Mouse (Mus musculus) ES-Bruce4 (cell line): ENCODE measurements around the gene Shc2. TPM values are rescaled to one million over a fixed set of nuclear protein-coding genes. Genes with fewer than 3 reads are reported as not detected.

Experiments
- H3K27ac ChIP-seq: 2 replicates; pipeline ENCODE4 v1.5.1; 2012; ENCODE audit warnings: low read length, inconsistent platforms; ENCODE audit not compliant: insufficient read depth
- H3K27me3 ChIP-seq: 2 replicates; pipeline ENCODE4 v1.6.1; 2012; ENCODE audit warnings: mild to moderate bottlenecking, low read length, inconsistent platforms; ENCODE audit not compliant: control insufficient read depth, poor library complexity, insufficient read depth, severe bottlenecking
- H3K36me3 ChIP-seq: 2 replicates; pipeline ENCODE4 v1.6.1; 2012; ENCODE audit warnings: inconsistent platforms, mild to moderate bottlenecking, low read length, moderate library complexity; ENCODE audit not compliant: control insufficient read depth, poor library complexity, insufficient read depth, severe bottlenecking
- H3K4me1 ChIP-seq: one replicate; pipeline ENCODE4 v1.8.1; 2011; ENCODE audit warnings: low read length; ENCODE audit not compliant: control insufficient read depth, insufficient read depth
- H3K4me3 ChIP-seq: 2 replicates; pipeline ENCODE4 v1.5.1; 2011; ENCODE audit warnings: low read depth, mild to moderate bottlenecking, low read length
- H3K9ac ChIP-seq: 2 replicates; pipeline ENCODE4 v1.6.1; 2012; ENCODE audit warnings: low read depth, mild to moderate bottlenecking, inconsistent platforms; ENCODE audit not compliant: poor library complexity, severe bottlenecking
- H3K9me3 ChIP-seq: replicated peaks from 2 replicates; pipeline ENCODE4 v1.6.1; 2012; ENCODE audit warnings: mild to moderate bottlenecking, low read length, inconsistent platforms; ENCODE audit not compliant: control insufficient read depth, poor library complexity, insufficient read depth, severe bottlenecking
- CTCF ChIP-seq: IDR thresholded peaks from one replicate; pipeline ENCODE4 v1.8.1; 2011; ENCODE audit warnings: low read depth, low read length
- EP300 ChIP-seq: IDR thresholded peaks from 2 replicates; pipeline ENCODE4 v1.6.1; 2011; ENCODE audit warnings: low read depth, low read length; ENCODE audit not compliant: insufficient read depth
- POLR2A ChIP-seq: IDR thresholded peaks from one replicate; pipeline ENCODE4 v1.8.1; 2011; ENCODE audit warnings: low read length; ENCODE audit not compliant: insufficient read depth
- polyA plus RNA-seq: library from polyadenylated mRNA; stranded (reverse); fragments of >200 nt; gene quantifications from 2 replicates; pipeline ENCODE4 v1.2.4, GENCODE M21; 2011; ENCODE audit warnings: low read depth; ENCODE audit not compliant: missing spikeins, insufficient read depth, insufficient read length

Shc2 gene
- polyA plus RNA-seq, 1 experiment, result 4.6 TPM

DNA sequence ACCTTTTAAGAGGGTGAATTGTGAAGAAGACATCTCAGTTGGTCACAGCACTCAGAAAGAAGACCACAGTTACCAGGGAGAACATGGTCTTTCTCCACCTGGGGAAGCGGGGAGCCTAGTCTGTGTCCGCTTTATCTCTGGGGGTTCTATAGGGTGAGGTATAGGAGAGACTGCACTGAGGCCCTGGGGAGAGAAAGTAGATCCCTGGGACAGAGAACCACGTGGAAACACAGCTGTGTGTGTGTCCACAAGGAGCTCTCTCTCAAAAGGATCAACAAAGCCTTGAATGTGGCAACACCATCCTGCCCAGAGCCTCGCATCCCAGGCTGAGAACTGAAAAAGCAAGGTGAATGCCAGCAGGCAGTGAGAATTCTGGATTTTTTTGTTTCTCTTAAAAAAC is 60.3 kb downstream of the Shc2 start:
- Histone ChIP-seq H3K27me3 (no peaks in the 10 kb centered on the region), H3K4me1 (no peaks in the 10 kb centered on the region), H3K9ac (no peak overlapping the region), H3K9me3 (no peaks in the 10 kb centered on the region), H3K27ac (no peak overlapping the region), H3K4me3 (no peak overlapping the region), H3K36me3 (no peaks in the 10 kb centered on the region)
- TF ChIP-seq EP300 (no peak), POLR2A (no peak), CTCF (no peak)

DNA sequence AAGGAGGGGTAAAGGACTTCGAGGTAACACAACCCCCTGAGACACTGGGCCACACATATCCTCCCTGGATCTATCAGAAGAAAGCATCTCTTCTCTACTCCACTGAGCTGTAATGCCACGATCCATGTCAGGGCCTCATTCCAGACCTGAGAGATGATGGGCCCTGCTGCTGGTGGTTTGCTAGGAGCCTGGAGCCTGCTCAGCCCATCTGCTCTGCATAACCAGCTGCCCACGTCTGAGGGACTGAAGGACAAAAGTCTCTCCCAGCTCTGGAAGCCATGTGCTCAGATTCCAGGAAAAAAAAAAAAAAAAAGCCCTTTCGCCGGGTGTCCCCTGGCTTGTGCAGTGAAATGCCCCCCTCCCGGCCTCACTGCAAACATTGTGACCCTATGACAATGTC is 62.0 kb downstream of the Shc2 start:
- no peaks in the 10 kb centered on the region for H3K27me3 ChIP-seq
- H3K4me1 ChIP-seq, result no peaks in the 10 kb centered on the region
- H3K36me3 ChIP-seq, result no peaks in the 10 kb centered on the region
- no peak overlapping the region for H3K4me3 ChIP-seq
- TF ChIP-seq POLR2A (no peak), CTCF (no peak), EP300 (no peak)
- no peak overlapping the region for H3K27ac ChIP-seq
- no peaks in the 10 kb centered on the region for H3K9me3 ChIP-seq
- no peak overlapping the region for H3K9ac ChIP-seq

- Histone ChIP-seq H3K9me3 (no peaks in the 10 kb centered on the region), H3K27ac (no peak overlapping the region), H3K36me3 (no peaks in the 10 kb centered on the region), H3K4me1 (no peaks in the 10 kb centered on the region), H3K4me3 (no peak overlapping the region), H3K27me3 (no peaks in the 10 kb centered on the region), H3K9ac (no peak overlapping the region)
- no peak for TF ChIP-seq EP300
- no peak for TF ChIP-seq CTCF
Observed at GRCm38 (mm10) chr10:79574796-79575195, 62.9 kb downstream of the Shc2 start.

DNA sequence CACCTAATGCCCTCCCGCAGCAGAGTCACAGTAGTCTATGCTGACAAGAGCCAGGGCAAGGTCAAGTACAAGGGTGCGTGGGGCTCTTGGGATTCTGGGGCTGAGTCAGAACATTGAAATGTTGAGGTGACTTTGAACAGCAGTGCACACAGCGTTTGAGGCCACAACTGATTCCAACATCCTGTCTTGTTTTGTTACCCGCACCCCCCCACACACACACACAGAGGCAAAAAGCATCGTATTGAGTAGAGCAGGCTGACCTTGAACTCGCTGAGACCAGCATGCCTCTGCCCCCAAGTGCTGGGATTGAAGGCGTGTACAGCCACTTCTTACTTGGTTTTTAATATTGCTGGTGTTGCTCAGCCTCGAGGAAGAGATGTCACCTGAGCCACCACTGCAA is 63.4 kb downstream of the Shc2 start:
- no peak for TF ChIP-seq POLR2A
- TF ChIP-seq EP300, result no peak
- TF ChIP-seq CTCF, result no peak
- no peaks in the 10 kb centered on the region for H3K36me3 ChIP-seq

GRCm38 (mm10) chr10:79573611-79574010 is 64.1 kb downstream of the Shc2 start:
- Histone ChIP-seq H3K27me3 (no peaks in the 10 kb centered on the region), H3K9ac (no peak overlapping the region), H3K4me1 (no peaks in the 10 kb centered on the region), H3K27ac (no peak overlapping the region), H3K9me3 (no peaks in the 10 kb centered on the region), H3K36me3 (no peaks in the 10 kb centered on the region), H3K4me3 (no peak overlapping the region)
- TF ChIP-seq POLR2A (no peak), EP300 (no peak), CTCF (no peak)

More for the DNA sequence above, 63.4 kb downstream of the Shc2 start:
- H3K27ac ChIP-seq, result no peak overlapping the region
- no peaks in the 10 kb centered on the region for H3K4me1 ChIP-seq
- H3K9me3 ChIP-seq, result no peaks in the 10 kb centered on the region
- no peaks in the 10 kb centered on the region for H3K27me3 ChIP-seq
- H3K4me3 ChIP-seq, result no peak overlapping the region
- H3K9ac ChIP-seq, result no peak overlapping the region

GRCm38 (mm10) chr10:79571314-79571713 is 66.4 kb downstream of the Shc2 start:
- Histone ChIP-seq H3K36me3 (no peaks in the 10 kb centered on the region), H3K27ac (no peak overlapping the region), H3K27me3 (no peaks in the 10 kb centered on the region), H3K4me3 (no peak overlapping the region), H3K9me3 (no peaks in the 10 kb centered on the region), H3K4me1 (no peaks in the 10 kb centered on the region), H3K9ac (no peak overlapping the region)
- no peak for TF ChIP-seq EP300
- TF ChIP-seq POLR2A, result no peak
- TF ChIP-seq CTCF, result no peak
